Mouse (Mus musculus) liver, embryonic 12.5 days (tissue): Measurements from ENCODE around the gene Slc6a9. TPM values are rescaled to one million over a fixed set of nuclear protein-coding genes. Genes with fewer than 3 reads are reported as not detected.

ENCODE experiments used
- ATAC-seq: fragments of 200-750 bp; cut with Nextera tagmentation; 2 replicates; pipeline ENCODE4 v1.8.0; 2017; ENCODE audit warnings: moderate number of reproducible peaks, mild to moderate bottlenecking, moderate library complexity
- H3K27ac ChIP-seq: fragments of 300-500 bp; sonication (generic); 2 replicates; pipeline ENCODE4 v1.5.1; 2016; ENCODE audit warnings: mild to moderate bottlenecking
- H3K27me3 ChIP-seq: fragments of 300-500 bp; sonication (generic); replicated peaks from 2 replicates; pipeline ENCODE4 v1.6.1; 2016; ENCODE audit warnings: mild to moderate bottlenecking, moderate library complexity
- H3K36me3 ChIP-seq: fragments of 300-500 bp; sonication (generic); 2 replicates; pipeline ENCODE4 v1.6.1; 2016; ENCODE audit warnings: mild to moderate bottlenecking, moderate library complexity
- H3K4me1 ChIP-seq: fragments of 300-500 bp; sonication (generic); 2 replicates; pipeline ENCODE4 v1.6.1; 2016
- H3K4me2 ChIP-seq: fragments of 300-500 bp; sonication (generic); 2 replicates; pipeline ENCODE4 v1.6.1; 2016; ENCODE audit warnings: mild to moderate bottlenecking, moderate library complexity
- H3K4me3 ChIP-seq: fragments of 300-500 bp; sonication (generic); 2 replicates; pipeline ENCODE4 v1.5.1; 2016; ENCODE audit warnings: mild to moderate bottlenecking, moderate library complexity
- H3K9ac ChIP-seq: fragments of 300-500 bp; sonication (generic); 2 replicates; pipeline ENCODE4 v1.6.1; 2016; ENCODE audit warnings: mild to moderate bottlenecking, moderate library complexity
- H3K9me3 ChIP-seq: fragments of 300-500 bp; sonication (generic); replicated peaks from 2 replicates; pipeline ENCODE4 v1.6.1; 2016; ENCODE audit warnings: mild to moderate bottlenecking, moderate library complexity
- WGBS: fragments of 180-500 bp; shearing (Covaris S2); methylation state at CpG from one replicate; pipeline ENCODE4 v1.1.7; 2016; ENCODE audit not compliant: insufficient replicate concordance; 5-methylcytosine and 5-hydroxymethylcytosine counted together
- polyA plus RNA-seq: library from polyadenylated mRNA; unstranded; fragments of >200 nt; fragmentation: Nextera tagmentation; extraction: Ambion mirVana; gene quantifications from 2 replicates; pipeline ENCODE4 v1.2.1, GENCODE M21; 2016

The Slc6a9 gene
- polyA plus RNA-seq, 1 experiment from 2014 or later: 52.8 TPM

DNA sequence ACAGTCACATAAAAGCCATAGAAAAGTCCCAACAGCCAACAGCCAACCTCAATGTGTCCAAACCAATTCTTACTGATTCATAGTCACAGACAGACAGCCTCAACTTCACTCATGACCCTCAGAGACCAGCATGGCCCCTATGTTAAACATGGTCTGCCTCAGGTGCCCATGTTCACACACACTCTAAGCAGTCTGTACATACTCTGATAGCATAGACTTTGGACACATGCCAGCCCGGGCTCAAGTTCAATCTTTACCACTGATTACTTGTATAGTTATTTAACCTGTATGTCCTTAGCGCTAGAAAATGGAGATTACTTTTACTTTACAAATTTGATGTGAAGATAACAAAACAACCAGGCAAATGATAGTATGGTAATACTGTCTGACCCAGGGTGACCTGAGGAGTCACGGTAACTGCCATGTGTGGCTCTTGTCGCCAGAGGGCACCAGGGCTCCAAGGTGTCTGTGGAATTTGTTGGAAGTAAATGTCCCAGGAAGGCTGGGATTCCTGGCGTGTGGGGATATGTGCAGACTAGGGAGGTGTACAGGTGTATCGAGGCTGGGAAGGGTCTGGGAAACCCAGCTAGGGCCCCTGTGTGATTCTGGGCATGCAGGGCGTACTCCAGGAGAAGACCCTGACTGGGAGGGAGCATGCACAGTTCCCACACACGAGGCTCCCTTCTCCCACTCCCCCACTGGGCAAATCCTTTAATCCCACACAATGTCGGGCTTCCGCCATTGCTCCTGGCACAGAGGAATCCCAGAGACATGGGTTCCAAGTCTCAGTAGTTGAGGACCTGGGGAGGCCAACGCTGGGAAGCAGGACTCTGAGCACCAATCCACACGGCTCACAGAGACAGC lies 4.8 kb upstream of the Slc6a9 start:
- H3K9me3 ChIP-seq: no peaks in the 10 kb centered on the region
- H3K4me3 ChIP-seq: peak overlapping the region; percentile 52
- no peaks in the 10 kb centered on the region for H3K36me3 ChIP-seq
- peak overlapping the region; percentile 88 for H3K4me2 ChIP-seq
- peak; percentile 10 for ATAC-seq
- H3K9ac ChIP-seq: peak overlapping the region; percentile 80
- WGBS: 6% methylated on average over 12 of the region's 12 CpGs
- H3K27ac ChIP-seq: peak overlapping the region; percentile 98
- peaks cover 46% of the 10 kb centered on the region for H3K27me3 ChIP-seq
- peaks cover 59% of the 10 kb centered on the region for H3K4me1 ChIP-seq

DNA sequence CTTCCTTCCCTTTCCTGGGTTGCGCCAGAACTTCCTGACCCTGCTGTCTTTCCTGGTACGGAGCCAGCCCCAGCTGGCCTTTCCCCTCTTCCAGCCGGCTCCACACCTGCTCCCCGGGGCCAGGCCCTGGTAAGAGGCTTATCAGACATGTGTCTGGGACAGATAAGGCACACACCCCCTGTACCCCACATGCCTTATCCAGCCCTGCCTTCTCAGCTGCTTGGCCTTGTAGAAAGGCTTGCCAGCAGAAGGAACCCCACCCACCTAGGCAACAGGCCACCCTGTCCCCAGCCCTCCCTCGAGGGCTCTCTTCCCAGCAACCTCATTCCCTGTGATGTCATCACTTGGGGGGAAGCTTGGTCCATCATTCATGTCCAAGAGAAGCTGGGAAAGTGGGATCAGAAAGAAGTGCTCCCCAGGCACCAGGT lies 4.2 kb upstream of the Slc6a9 start:
- H3K4me1 ChIP-seq: peaks cover 64% of the 10 kb centered on the region
- peak; percentile 91 for ATAC-seq
- H3K27ac ChIP-seq: peak overlapping the region; percentile 98
- H3K27me3 ChIP-seq: peaks cover 41% of the 10 kb centered on the region
- 2% methylated on average over 5 of the region's 5 CpGs for WGBS
- peak overlapping the region; percentile 52 for H3K4me3 ChIP-seq
- no peaks in the 10 kb centered on the region for H3K36me3 ChIP-seq
- H3K4me2 ChIP-seq: peak overlapping the region; percentile 88
- peak overlapping the region; percentile 97 for H3K9ac ChIP-seq
- no peaks in the 10 kb centered on the region for H3K9me3 ChIP-seq

DNA sequence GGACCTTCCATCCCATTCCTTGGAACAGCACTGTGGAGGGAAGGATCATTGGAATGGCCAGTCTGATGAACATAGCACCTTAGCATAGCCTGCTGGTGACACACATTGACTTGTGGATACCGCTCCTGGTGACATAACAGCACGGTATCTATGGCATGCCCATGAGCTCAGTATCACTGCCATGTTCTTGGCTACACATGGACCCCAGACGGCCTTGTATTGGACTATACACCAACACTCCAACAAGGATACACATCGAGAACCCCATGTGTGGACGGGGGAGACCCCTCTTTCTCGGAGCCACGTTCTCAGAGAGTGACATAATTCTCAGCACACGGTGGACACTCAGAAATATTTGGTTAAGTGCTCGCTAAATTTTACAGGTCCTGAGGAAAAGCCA lies 3.5 kb upstream of the Slc6a9 start:
- peaks cover 34% of the 10 kb centered on the region for H3K27me3 ChIP-seq
- WGBS: 74% methylated on average over 9 of the region's 9 CpGs
- H3K9me3 ChIP-seq: no peaks in the 10 kb centered on the region
- H3K4me1 ChIP-seq: peaks cover 64% of the 10 kb centered on the region
- no peak for ATAC-seq
- peak overlapping the region; percentile 88 for H3K4me2 ChIP-seq
- H3K9ac ChIP-seq: peak overlapping the region; percentile 97
- H3K36me3 ChIP-seq: no peaks in the 10 kb centered on the region
- H3K27ac ChIP-seq: peak overlapping the region; percentile 98
- peak overlapping the region; percentile 52; the same call in 1 of the 2 replicates for H3K4me3 ChIP-seq

DNA sequence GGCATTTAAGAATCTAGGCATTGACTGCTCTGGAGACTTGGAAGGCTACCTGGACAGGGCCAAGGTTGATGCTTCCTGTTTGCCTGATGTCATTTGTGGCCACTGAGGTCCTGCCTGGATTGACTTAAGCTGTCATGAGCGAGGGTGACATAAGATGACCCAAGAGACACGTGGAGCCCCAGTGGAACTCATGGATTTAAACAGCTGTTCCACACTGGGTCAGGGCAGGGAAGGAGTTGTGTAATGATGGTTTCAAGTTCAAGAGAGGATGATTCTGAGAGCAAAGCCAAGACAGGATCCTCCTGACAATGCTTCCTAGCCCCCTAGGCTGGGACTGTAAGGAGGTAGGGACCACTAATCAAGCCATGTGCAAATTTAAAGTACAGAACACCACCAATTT lies 2.8 kb upstream of the Slc6a9 start:
- 68% methylated on average over 2 of the region's 2 CpGs for WGBS
- Histone ChIP-seq H3K4me1 (peaks cover 64% of the 10 kb centered on the region), H3K36me3 (no peaks in the 10 kb centered on the region), H3K4me2 (peak overlapping the region; percentile 88), H3K9ac (peak overlapping the region; percentile 97), H3K4me3 (peak overlapping the region; percentile 35), H3K9me3 (no peaks in the 10 kb centered on the region), H3K27me3 (peaks cover 27% of the 10 kb centered on the region), H3K27ac (peak overlapping the region; percentile 98)
- no peak for ATAC-seq

DNA sequence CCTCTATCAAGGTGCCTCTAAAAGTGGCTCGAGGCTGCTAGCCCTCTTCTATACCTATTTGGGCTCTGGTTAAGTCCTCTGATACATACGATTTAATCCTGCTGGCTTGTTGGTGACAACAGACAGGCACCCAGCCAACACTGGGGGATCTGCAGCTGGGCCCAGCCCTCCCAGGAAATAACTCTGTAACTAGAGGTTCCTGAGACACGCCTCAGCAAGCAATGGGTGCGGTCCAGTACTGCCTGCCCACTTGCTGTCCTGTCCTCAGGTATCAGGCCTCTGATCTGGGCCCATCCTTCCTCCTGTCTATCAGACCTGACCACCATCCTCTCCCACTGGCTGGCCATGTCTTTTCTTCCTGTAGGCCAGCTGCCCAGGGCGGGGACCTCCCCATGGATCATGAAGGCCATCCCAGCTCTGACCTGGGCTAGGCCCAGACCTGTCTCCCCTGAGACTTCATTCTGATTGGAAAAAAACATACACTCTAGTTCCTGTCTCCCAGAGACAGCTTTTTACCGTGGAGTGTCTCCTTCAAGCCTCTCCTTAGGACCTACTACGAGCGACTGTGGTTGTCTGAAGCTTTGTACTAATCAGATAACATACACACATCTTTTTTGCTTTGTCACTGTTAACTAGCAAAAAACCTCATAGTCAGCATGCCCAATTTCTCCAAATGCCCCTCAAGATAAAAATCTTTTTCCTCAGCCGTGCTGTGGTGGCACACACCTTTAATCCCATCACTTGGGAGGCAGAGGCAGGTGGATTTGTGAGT lies 2.2 kb upstream of the Slc6a9 start:
- 23% methylated on average over 9 of the region's 9 CpGs for WGBS
- Histone ChIP-seq H3K9me3 (no peaks in the 10 kb centered on the region), H3K27me3 (peaks cover 22% of the 10 kb centered on the region), H3K9ac (peak overlapping the region; percentile 97), H3K36me3 (peaks cover 5% of the 10 kb centered on the region), H3K27ac (peak overlapping the region; percentile 98), H3K4me3 (peak overlapping the region; percentile 35), H3K4me1 (peaks cover 69% of the 10 kb centered on the region), H3K4me2 (peak overlapping the region; percentile 88)
- ATAC-seq: peak; percentile 63

DNA sequence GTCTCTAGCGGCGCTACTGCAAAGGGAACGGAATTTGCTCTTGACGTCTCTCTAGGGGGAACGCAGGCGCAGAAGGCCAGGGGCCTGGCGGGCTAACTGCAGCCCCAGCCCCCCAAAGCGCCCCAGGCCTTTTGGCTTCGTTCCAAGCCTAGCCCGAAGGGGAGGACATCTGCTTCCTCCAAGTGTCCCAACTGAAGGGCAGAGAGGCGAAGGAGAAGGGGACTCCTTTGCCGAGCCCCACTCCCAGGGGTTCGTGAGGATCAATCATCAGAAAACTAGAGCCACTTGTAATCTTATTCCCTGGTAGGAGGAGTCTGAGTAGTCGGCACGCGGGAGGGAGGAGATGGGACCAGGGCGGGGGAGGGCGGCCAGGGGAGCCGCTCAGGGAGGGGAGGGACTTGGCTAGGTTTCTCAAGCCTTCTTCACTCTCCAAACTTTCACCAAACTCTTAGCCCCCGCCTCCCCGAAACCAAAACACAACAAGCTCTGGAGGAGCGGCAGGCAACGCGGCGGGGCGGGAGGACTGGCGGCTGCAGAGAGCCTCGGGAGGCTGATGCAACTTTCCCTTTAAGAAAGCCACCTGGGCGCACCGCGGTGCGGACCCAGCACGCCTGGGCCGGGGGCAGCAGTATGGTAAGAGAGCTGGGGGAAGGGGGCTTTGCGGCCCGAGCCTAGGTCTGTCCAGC lies 682 bp downstream of the Slc6a9 start:
- H3K9me3 ChIP-seq: no peaks in the 10 kb centered on the region
- peak overlapping the region; percentile 93 for H3K4me2 ChIP-seq
- WGBS: 2% methylated on average over 36 of the region's 36 CpGs

DNA sequence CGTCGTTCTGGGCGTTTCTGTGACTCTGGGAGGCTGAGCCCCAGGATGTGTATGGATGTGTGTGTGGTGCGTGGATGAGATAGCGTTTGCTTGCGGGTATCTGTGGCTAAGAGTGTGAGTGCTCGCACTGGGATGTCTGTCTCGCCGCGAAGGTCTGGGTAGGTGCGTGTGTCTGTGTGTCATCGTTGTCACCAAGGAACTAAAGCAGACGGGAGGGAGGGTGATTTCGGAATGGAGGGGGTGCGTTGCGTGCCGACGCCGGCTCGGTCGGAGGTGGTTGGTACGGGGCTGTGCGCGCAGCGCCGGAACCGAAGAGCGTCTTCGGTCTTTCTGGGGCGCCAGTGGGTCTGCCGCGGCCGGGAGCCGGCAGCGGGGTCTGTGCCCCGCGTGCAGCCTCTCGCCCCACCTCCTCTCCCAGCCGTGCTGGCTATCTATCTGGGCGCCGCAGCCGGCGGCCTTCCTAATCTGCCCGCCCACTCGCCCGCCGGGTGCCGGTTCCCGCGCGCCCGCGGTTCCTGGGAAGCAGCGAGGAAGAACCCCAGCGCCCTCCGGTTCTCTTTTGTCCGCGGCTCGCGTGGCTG lies 1.3 kb downstream of the Slc6a9 start:
- peak overlapping the region; percentile 97 for H3K9ac ChIP-seq
- under 1% methylated on average over 60 of the region's 60 CpGs for WGBS
- peak overlapping the region; percentile 93 for H3K4me2 ChIP-seq
- peak overlapping the region; percentile 98 for H3K27ac ChIP-seq
- H3K36me3 ChIP-seq: peaks cover 39% of the 10 kb centered on the region
- H3K4me3 ChIP-seq: peak overlapping the region; percentile 93
- H3K27me3 ChIP-seq: no peaks in the 10 kb centered on the region
- peaks cover 84% of the 10 kb centered on the region for H3K4me1 ChIP-seq
- peak; percentile 55 for ATAC-seq
- H3K9me3 ChIP-seq: no peaks in the 10 kb centered on the region

More for the DNA sequence above, 682 bp downstream of the Slc6a9 start:
- Histone ChIP-seq H3K27me3 (no peaks in the 10 kb centered on the region), H3K36me3 (peaks cover 33% of the 10 kb centered on the region), H3K9ac (peak overlapping the region; percentile 97), H3K4me1 (peaks cover 84% of the 10 kb centered on the region), H3K4me3 (peak overlapping the region; percentile 93), H3K27ac (peak overlapping the region; percentile 98)
- ATAC-seq: peak; percentile 44

DNA sequence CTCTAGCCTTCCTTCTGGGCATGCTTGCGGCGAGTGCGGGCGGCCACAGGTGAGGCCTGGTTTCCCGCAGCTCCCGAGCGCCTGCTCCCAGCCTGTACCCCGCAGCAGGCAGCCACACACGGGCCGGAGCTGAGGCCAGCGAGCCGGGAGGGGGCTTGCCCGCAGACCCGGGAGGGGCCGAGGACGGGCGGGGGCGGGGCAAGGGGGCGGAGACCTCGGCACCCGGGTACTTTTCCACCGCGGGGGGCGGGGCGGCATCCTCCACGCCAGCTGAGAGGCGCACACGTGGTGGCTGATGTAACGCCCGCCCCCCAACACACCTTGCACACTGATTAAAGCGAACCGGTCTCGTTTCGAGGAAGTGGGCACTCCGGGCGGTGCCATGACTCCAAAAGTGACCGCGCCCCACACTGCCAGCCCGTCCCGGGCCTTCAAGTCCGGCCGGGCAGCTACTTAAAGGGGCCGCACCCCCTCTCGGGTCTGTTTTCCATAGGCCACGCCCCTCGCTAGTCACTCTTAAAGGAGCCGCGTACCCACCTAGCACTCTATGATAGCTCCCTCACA lies 2.0 kb downstream of the Slc6a9 start:
- Histone ChIP-seq H3K4me3 (peak overlapping the region; percentile 93), H3K9ac (peak overlapping the region; percentile 97), H3K27ac (peak overlapping the region; percentile 98), H3K4me1 (peaks cover 84% of the 10 kb centered on the region), H3K9me3 (no peaks in the 10 kb centered on the region), H3K4me2 (peak overlapping the region; percentile 93), H3K36me3 (peaks cover 46% of the 10 kb centered on the region), H3K27me3 (no peaks in the 10 kb centered on the region)
- 2% methylated on average over 37 of the region's 48 CpGs for WGBS
- ATAC-seq: peak; percentile 79

DNA sequence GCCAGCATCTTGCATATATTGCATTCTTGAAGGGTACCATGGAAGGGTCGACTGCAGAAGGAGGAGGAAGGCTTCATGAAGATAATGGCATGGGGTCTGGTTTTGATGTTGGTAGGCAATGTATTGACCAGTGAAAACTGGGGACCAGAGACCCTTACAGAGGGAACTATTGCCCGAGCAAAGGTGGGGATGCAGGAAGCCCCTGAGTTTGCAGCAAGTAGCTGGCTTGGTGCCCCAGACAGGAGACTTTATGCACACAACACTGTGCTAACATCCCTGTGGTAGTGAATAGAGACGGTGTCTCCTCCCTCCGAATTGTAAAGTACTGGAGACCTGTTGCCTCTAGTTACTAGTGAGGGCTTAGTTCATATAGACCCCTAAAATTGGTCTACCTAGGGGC lies 3.0 kb downstream of the Slc6a9 start:
- WGBS: 59% methylated on average over 4 of the region's 4 CpGs
- Histone ChIP-seq H3K27ac (peak overlapping the region; percentile 98), H3K4me1 (peaks cover 78% of the 10 kb centered on the region), H3K4me2 (peak overlapping the region; percentile 93), H3K4me3 (peak overlapping the region; percentile 93), H3K9me3 (no peaks in the 10 kb centered on the region), H3K9ac (peak overlapping the region; percentile 97), H3K36me3 (peaks cover 56% of the 10 kb centered on the region), H3K27me3 (no peaks in the 10 kb centered on the region)
- no peak for ATAC-seq

DNA sequence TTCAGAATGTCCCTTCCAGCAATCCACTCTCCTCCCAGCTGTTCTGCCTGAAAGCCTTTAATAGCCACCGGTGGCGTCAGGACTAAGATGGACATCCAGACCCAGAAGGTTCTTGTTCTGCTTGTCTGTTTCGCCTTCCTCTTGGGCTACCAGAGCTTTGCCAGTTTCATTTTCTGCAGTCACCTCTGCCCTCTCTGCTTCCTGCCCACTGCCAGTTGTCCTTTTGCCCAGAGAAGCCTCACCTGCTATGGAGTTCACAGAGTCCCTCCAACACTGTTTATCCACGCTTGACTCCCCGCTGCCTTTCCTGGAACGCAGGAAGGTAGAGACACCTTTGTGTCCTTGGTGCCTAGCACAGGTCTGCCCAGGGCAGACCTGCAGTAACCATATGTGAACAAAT lies 5.1 kb downstream of the Slc6a9 start:
- H3K9ac ChIP-seq: peak overlapping the region; percentile 44; the same call in 1 of the 2 replicates
- peaks cover 77% of the 10 kb centered on the region for H3K36me3 ChIP-seq
- no peak overlapping the region for H3K4me3 ChIP-seq
- H3K4me1 ChIP-seq: peaks cover 57% of the 10 kb centered on the region
- WGBS: 84% methylated on average over 6 of the region's 6 CpGs
- no peaks in the 10 kb centered on the region for H3K27me3 ChIP-seq
- H3K9me3 ChIP-seq: no peaks in the 10 kb centered on the region
- ATAC-seq: no peak
- H3K27ac ChIP-seq: peak overlapping the region; percentile 66
- H3K4me2 ChIP-seq: peak overlapping the region; percentile 93

DNA sequence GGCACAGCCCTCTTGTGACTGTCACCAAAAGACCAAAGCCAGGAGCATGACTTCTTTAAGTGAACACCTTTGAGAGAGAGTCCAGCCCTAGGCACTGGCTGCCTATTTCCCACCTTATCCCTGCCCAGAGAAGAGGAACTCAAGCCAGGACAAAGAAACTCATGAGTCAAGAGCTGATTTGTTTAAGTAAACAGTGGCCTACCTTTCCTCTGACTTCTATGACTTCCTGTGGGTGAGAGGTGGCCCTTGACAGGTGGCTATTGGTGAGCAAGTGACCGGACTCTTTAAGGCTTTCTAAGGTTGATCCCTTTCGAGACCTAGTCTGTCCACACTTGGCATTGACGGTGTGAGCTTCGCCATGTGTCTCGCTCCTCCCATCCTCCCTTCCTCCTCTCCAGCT lies 6.5 kb downstream of the Slc6a9 start:
- Histone ChIP-seq H3K36me3 (peaks cover 91% of the 10 kb centered on the region), H3K27me3 (no peaks in the 10 kb centered on the region), H3K9ac (0 out of 2 replicates have a peak overlapping the region, but pooled peaks have one; percentile 10), H3K9me3 (no peaks in the 10 kb centered on the region), H3K4me2 (no peak overlapping the region), H3K4me3 (no peak overlapping the region), H3K27ac (0 out of 2 replicates have a peak overlapping the region, but pooled peaks have one; percentile 45), H3K4me1 (peaks cover 52% of the 10 kb centered on the region)
- ATAC-seq: no peak
- 94% methylated on average over 5 of the region's 5 CpGs for WGBS
